10 mouse cellular contexts compared by ENCODE assay signal in the genomic region with DNA sequence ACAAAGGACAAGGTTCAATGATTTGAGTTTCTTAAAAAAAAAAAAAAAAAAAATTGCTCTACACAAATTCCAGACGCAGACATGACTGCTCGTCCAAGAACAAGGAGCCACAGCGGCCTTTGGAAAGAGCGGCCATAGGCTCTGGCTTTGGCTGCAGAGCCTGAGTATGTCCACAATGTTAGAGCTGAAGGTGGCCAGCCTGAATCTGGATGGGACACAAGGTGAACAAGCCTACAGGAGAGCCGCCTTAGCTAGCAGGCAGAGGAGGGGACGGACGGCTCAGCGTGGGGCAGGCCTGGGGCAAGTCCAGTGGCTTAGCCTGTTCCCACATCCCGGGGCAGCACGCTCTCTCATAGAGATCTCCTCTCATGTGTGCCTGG. TPM values are rescaled to one million over a fixed set of nuclear protein-coding genes. Genes with fewer than 3 reads are reported as not detected.
DNase-seq lines count a peak whose midpoint lies in the region; ATAC-seq lines count a peak whose summit lies in the region.
"Had no signal": no experiment of that assay in that cellular context is flagged by ENCODE, and none has a peak within 500 bp of the region (broad histone marks: within the 10 kb centered on the region; RNA-seq: fewer than 3 reads in every experiment).

No protein-coding gene starts in this region.

- WGBS in hindbrain, embryonic 12.5 days: 75% methylated on average over 10 of the region's 10 CpGs
- WGBS in hindbrain, embryonic 11.5 days: 81% methylated on average over 10 of the region's 10 CpGs
- WGBS in hindbrain, embryonic 16.5 days: 86% methylated on average over 10 of the region's 10 CpGs
- WGBS in midbrain, embryonic 14.5 days: 79% methylated on average over 10 of the region's 10 CpGs

- no peaks in the 10 kb centered on the region for H3K27me3 ChIP-seq in hindbrain, embryonic 12.5 days
- H3K27me3 ChIP-seq in hindbrain, embryonic 11.5 days (ENCODE audit: control insufficient read depth, insufficient read depth, low read length): no peaks in the 10 kb centered on the region
- H3K27me3 ChIP-seq in megakaryocyte, embryonic 14.5 days (replicated peaks): no peaks in the 10 kb centered on the region
- H3K27me3 ChIP-seq in hindbrain, embryonic 16.5 days (replicated peaks; ENCODE audit: control insufficient read depth, insufficient read depth, low read length): no peaks in the 10 kb centered on the region
- H3K27me3 ChIP-seq in midbrain, embryonic 14.5 days (ENCODE audit: control insufficient read depth, insufficient read depth, low read length): no peaks in the 10 kb centered on the region

- peaks cover 35% of the 10 kb centered on the region for H3K4me1 ChIP-seq in hindbrain, embryonic 12.5 days
- no peaks in the 10 kb centered on the region; the same call in 1 of the 2 replicates for H3K4me1 ChIP-seq in hindbrain, embryonic 11.5 days (replicated peaks; ENCODE audit: control insufficient read depth, insufficient read depth, low read length)
- H3K4me1 ChIP-seq in megakaryocyte, embryonic 14.5 days: peaks cover 100% of the 10 kb centered on the region
- H3K4me1 ChIP-seq in hindbrain, embryonic 16.5 days (ENCODE audit: control insufficient read depth, insufficient read depth, low read depth, low read length): peaks cover 10% of the 10 kb centered on the region
- H3K4me1 ChIP-seq in midbrain, embryonic 14.5 days (ENCODE audit: control insufficient read depth, insufficient read depth, low read length): peaks cover 27% of the 10 kb centered on the region

- DNase-seq in hindbrain, embryonic 11.5 days (ENCODE audit: low spot score): no peak
- DNase-seq in midbrain, embryonic 14.5 days: no peak
- DNase-seq in cerebellum, adult 9-10 months: no peak
- DNase-seq: adrenal gland, postnatal 10 days; thymus, adult 2 months had no signal

- peak overlapping the region; percentile 62 for H3K27ac ChIP-seq in hindbrain, embryonic 12.5 days
- H3K27ac ChIP-seq in hindbrain, embryonic 11.5 days (ENCODE audit: low read depth, low read length): no peak overlapping the region
- peak overlapping the region; percentile 40; the same call in 1 of the 2 replicates for H3K27ac ChIP-seq in hindbrain, embryonic 16.5 days (ENCODE audit: low read depth, low read length)
- H3K27ac ChIP-seq in midbrain, embryonic 14.5 days (replicated peaks; ENCODE audit: low read depth, low read length): 0 out of 2 replicates have a peak overlapping the region, but pooled peaks have one; percentile 32
- H3K27ac ChIP-seq: heart, adult 2 months had no signal

- no peak overlapping the region for H3K4me3 ChIP-seq in hindbrain, embryonic 12.5 days
- H3K4me3 ChIP-seq in hindbrain, embryonic 11.5 days (ENCODE audit: low read depth, low read length): no peak overlapping the region
- peak overlapping the region; percentile 4 for H3K4me3 ChIP-seq in megakaryocyte, embryonic 14.5 days (replicated peaks)
- no peak overlapping the region for H3K4me3 ChIP-seq in hindbrain, embryonic 16.5 days (ENCODE audit: low read length)
- H3K4me3 ChIP-seq in midbrain, embryonic 14.5 days (replicated peaks; ENCODE audit: low read depth, low read length): no peak overlapping the region
- H3K4me3 ChIP-seq: heart, adult 2 months had no signal

- ATAC-seq in hindbrain, embryonic 12.5 days (ENCODE audit: low FRiP score): no peak
- no peak for ATAC-seq in hindbrain, embryonic 11.5 days (ENCODE audit: low FRiP score)
- ATAC-seq in megakaryocyte, adult 5-6 weeks (ENCODE audit: poor library complexity, severe bottlenecking): no peak
- ATAC-seq in hindbrain, embryonic 16.5 days: 0 out of 2 replicates have a peak, but pooled peaks have one; percentile 12
- no peak for ATAC-seq in midbrain, embryonic 14.5 days (ENCODE audit: low FRiP score, low TSS enrichment)

- no peaks in the 10 kb centered on the region for H3K9me3 ChIP-seq in hindbrain, embryonic 12.5 days (replicated peaks)
- H3K9me3 ChIP-seq in hindbrain, embryonic 11.5 days (ENCODE audit: control insufficient read depth, low read length): no peaks in the 10 kb centered on the region
- H3K9me3 ChIP-seq in megakaryocyte, embryonic 14.5 days: no peaks in the 10 kb centered on the region
- H3K9me3 ChIP-seq in hindbrain, embryonic 16.5 days (ENCODE audit: control insufficient read depth, low read length): no peaks in the 10 kb centered on the region
- no peaks in the 10 kb centered on the region for H3K9me3 ChIP-seq in midbrain, embryonic 14.5 days (ENCODE audit: control insufficient read depth, low read length)

- H3K4me2 ChIP-seq in hindbrain, embryonic 12.5 days (replicated peaks): no peak overlapping the region
- H3K4me2 ChIP-seq in hindbrain, embryonic 11.5 days (replicated peaks; ENCODE audit: low read depth, low read length): no peak overlapping the region
- no peak overlapping the region for H3K4me2 ChIP-seq in hindbrain, embryonic 16.5 days (ENCODE audit: low read length)
- H3K4me2 ChIP-seq in midbrain, embryonic 14.5 days (ENCODE audit: low read length): no peak overlapping the region

- H3K9ac ChIP-seq in hindbrain, embryonic 12.5 days: no peak overlapping the region
- no peak overlapping the region for H3K9ac ChIP-seq in hindbrain, embryonic 11.5 days (ENCODE audit: low read depth, low read length)
- H3K9ac ChIP-seq in hindbrain, embryonic 16.5 days (ENCODE audit: low read depth, low read length): no peak overlapping the region
- H3K9ac ChIP-seq in midbrain, embryonic 14.5 days (replicated peaks; ENCODE audit: low read length): no peak overlapping the region

- no peaks in the 10 kb centered on the region for H3K36me3 ChIP-seq in hindbrain, embryonic 12.5 days
- no peaks in the 10 kb centered on the region for H3K36me3 ChIP-seq in hindbrain, embryonic 11.5 days (ENCODE audit: control insufficient read depth, insufficient read depth, low read length)
- peaks cover 63% of the 10 kb centered on the region for H3K36me3 ChIP-seq in megakaryocyte, embryonic 14.5 days (replicated peaks; ENCODE audit: low read length)
- no peaks in the 10 kb centered on the region for H3K36me3 ChIP-seq in hindbrain, embryonic 16.5 days (ENCODE audit: control insufficient read depth, insufficient read depth, low read length)
- no peaks in the 10 kb centered on the region for H3K36me3 ChIP-seq in midbrain, embryonic 14.5 days (ENCODE audit: control insufficient read depth, insufficient read depth, low read length)

RNA-seq across cellular contexts. Expression of gene Mical3, which starts 48.7 kb away (rescaled TPM):
- 20.7 and 22.7 TPM in 2 replicates for polyA plus RNA-seq in hindbrain, embryonic 12.5 days (2016; fragmentation: Nextera tagmentation; extraction: Ambion mirVana)
- 17.1 and 27.4 TPM in 2 replicates for polyA plus RNA-seq in hindbrain, embryonic 11.5 days (2014; fragmentation: Nextera tagmentation; extraction: Ambion mirVana)
- 17.8 and 21.9 TPM in 2 replicates for polyA plus RNA-seq in megakaryocyte, embryonic 14.5 days (2012; ENCODE audit: insufficient read depth, low replicate concordance)
- 4.3 and 7.7 TPM in 2 replicates for total RNA-seq in megakaryocyte, adult 5-6 weeks (2015)
- total RNA-seq in megakaryocyte, adult 5-6 weeks (2017): 2.4 TPM in 2 replicates
- polyA plus RNA-seq in hindbrain, embryonic 16.5 days (2015; fragmentation: Nextera tagmentation; extraction: Ambion mirVana): 31.4 and 32.9 TPM in 2 replicates
- 51.5 and 51.7 TPM in 2 replicates for polyA plus RNA-seq in midbrain, embryonic 14.5 days (2014; fragmentation: Nextera tagmentation; extraction: Ambion mirVana)
